Mouse (Mus musculus): ENCODE measurements around the gene Gm10665. TPM values are rescaled to one million over a fixed set of nuclear protein-coding genes. Genes with fewer than 3 reads are reported as not detected.

Gm10665 gene
- not detected for total RNA-seq (2023)

DNA sequence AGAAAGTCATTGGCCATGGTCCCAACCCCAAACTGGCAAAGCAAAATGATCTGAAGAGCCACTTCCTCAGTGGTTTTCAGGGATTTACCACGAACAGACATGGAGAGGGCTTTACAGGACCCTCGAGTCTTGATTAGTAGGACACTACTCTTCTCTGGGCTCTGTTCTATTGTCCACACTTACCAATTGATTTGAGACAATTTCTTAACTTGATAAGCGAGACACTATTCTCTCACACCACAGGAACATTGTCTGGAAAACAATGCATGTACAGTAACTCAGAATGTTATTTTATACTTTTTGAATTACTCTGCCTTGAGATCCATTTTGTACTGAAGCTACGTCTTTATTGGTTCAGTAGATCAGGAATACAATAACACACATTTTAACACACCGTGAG is at the start of gene Gm10665:
Gm10665 (minus strand) TSS at position 101 of the 400 bp plus-strand sequence.

DNA sequence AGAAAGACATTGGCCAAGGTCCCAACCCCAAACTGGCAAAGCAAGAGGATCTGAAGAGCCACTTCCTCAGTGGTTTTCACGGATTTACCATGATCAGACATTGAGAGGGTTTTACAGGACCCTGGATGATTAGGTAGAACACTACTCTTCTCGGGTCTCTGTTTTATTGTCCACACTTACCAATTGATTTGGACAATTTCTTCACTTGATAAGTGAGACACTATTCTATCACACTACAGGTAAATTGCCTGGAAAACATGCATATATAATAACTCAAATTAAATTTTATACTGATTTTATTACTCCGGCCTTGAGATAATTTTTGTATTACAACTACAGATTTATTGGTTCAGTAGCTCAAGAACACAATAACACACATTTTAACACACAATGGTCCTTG is 35.7 kb upstream of the Gm10665 start, which contains the start of gene Vmn1r151:
Vmn1r151 (minus strand) TSS at position 101 of the 400 bp plus-strand sequence.

DNA sequence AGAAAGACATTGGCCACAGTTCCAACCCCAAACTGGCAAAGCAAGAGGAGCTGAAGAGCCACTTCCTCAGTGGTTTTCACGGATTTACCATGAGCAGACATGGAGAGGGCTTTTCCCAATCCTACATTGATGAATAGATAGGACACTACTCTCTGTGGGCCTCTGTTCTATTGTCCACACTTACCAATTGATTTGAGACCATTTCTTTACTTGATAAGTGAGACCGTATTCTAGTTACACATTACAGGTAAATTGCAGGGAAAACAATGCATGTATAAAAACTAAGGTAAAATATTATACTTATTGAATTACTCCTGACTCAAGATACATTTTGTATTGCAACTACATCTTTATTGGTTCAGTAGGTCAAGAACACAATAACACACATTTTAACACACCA is 25.7 kb downstream of the Gm10665 start, which contains the start of gene Vmn1r149:
Vmn1r149 (minus strand) TSS at position 101 of the 400 bp plus-strand sequence.

DNA sequence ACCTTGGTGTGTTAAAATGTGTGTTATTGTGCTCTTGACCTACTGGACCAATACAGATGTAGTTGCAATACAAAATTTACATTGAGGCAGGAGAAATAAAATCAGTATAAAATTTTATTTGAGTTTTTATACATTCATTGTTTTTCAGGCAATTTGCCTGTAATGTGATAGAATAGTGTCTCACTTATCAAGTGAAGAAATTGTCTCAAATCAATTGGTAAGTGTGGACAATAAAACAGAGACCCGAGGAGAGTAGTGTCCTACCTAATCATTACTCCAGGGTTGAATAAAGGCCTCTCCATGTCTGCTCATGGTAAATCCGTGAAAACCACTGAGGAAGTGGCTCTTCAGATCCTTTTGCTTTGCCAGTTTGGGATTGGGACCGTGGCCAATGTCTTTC is 50.6 kb downstream of the Gm10665 start, which contains the start of gene Vmn1r148:
Vmn1r148 (plus strand) TSS at position 301 of the 400 bp plus-strand sequence.

Other genes with a start within 250 kb of the Gm10665 start
- not detected for gene Gm8453, start 234.6 kb downstream of the Gm10665 start, total RNA-seq (2023)
- not detected for gene Gm4187, start 134.4 kb downstream of the Gm10665 start, total RNA-seq (2023)
- gene Gm8660, start 93.0 kb downstream of the Gm10665 start, total RNA-seq (2023) = not detected
- gene Vmn1r148, start 50.5 kb downstream of the Gm10665 start, total RNA-seq (2023) = not detected
- not detected for gene Vmn1r149, start 25.8 kb downstream of the Gm10665 start, total RNA-seq (2023)
- gene Vmn1r151, start 35.6 kb upstream of the Gm10665 start, total RNA-seq (2023) = not detected
- gene Vmn1r152, start 58.9 kb upstream of the Gm10665 start, total RNA-seq (2023) = not detected
- gene Gm8677, start 70.8 kb upstream of the Gm10665 start, total RNA-seq (2023) = not detected
- gene Gm4201, start 101.3 kb upstream of the Gm10665 start, total RNA-seq (2023) = not detected
- not detected for gene Gm4565, start 124.1 kb upstream of the Gm10665 start, total RNA-seq (2023)
- gene Vmn1r155, start 193.9 kb upstream of the Gm10665 start, total RNA-seq (2023) = not detected
- gene Gm8693, start 228.2 kb upstream of the Gm10665 start, total RNA-seq (2023) = not detected

Measured in B cell, adult 67 days (primary cell).